Mouse (Mus musculus) cortical plate, adult 2 months (tissue): ENCODE measurements around the gene Kcnk7.

Experiments
- CTCF ChIP-seq: fragments of 200-500 bp; IDR thresholded peaks from 2 replicates; pipeline ENCODE4 v1.5.1; 2011; ENCODE audit warnings: mild to moderate bottlenecking, control low read depth, low read length; ENCODE audit not compliant: insufficient read depth; ENCODE audit errors: extremely low read depth
- POLR2A ChIP-seq: fragments of 200-500 bp; IDR thresholded peaks from 2 replicates; pipeline ENCODE4 v1.6.1; 2011; ENCODE audit warnings: mild to moderate bottlenecking, low read length, control low read depth; ENCODE audit not compliant: insufficient read depth; ENCODE audit errors: extremely low read depth

- TF ChIP-seq POLR2A (no peak), CTCF (no peak)
Observed at GRCm38 (mm10) chr19:5680432-5680831, 23.7 kb upstream of the Kcnk7 start.
